Mouse (Mus musculus) heart, postnatal 0 days (tissue): ENCODE results near the gene Ptov1.

Source experiments
- CTCF ChIP-seq: IDR thresholded peaks from 2 replicates; pipeline ENCODE4 v1.5.1; 2016; ENCODE audit warnings: antibody characterized with exemption, control low read depth, low read depth
- EP300 ChIP-seq: IDR thresholded peaks from 2 replicates; pipeline ENCODE4 v1.6.1; 2016; ENCODE audit warnings: antibody characterized with exemption, low read depth

GRCm38 (mm10) chr7:44856265-44856916, 13.2 kb downstream of the Ptov1 start:
- TF ChIP-seq EP300 (no peak), CTCF (no peak)
